Mouse (Mus musculus) hindbrain, embryonic 11.5 days (tissue): ENCODE data around the gene Ackr3. TPM values are rescaled to one million over a fixed set of nuclear protein-coding genes. Genes with fewer than 3 reads are reported as not detected.

Experiments used
- ATAC-seq: fragments of 200-750 bp; cut with Nextera tagmentation; 2 replicates; pipeline ENCODE4 v1.8.0; 2017; ENCODE audit warnings: mild to moderate bottlenecking, moderate TSS enrichment, moderate library complexity; ENCODE audit not compliant: low FRiP score
- DNase-seq: peaks from one replicate; pipeline ENCODE4 v3.0.0-alpha.2; 2015; ENCODE audit warnings: low spot score
- H3K27ac ChIP-seq: fragments of 300-500 bp; sonication (generic); 2 replicates; pipeline ENCODE4 v1.5.1; 2014; ENCODE audit warnings: mild to moderate bottlenecking, low read depth, low read length
- H3K27me3 ChIP-seq: fragments of 300-500 bp; sonication (generic); 2 replicates; pipeline ENCODE4 v1.6.1; 2014; ENCODE audit warnings: mild to moderate bottlenecking, low read length, moderate library complexity, mixed read lengths; ENCODE audit not compliant: control insufficient read depth, insufficient read depth
- H3K36me3 ChIP-seq: fragments of 300-500 bp; sonication (generic); 2 replicates; pipeline ENCODE4 v1.6.1; 2014; ENCODE audit warnings: mild to moderate bottlenecking, low read length, moderate library complexity, mixed read lengths; ENCODE audit not compliant: control insufficient read depth, insufficient read depth
- H3K4me1 ChIP-seq: fragments of 300-500 bp; sonication (generic); replicated peaks from 2 replicates; pipeline ENCODE4 v1.6.1; 2014; ENCODE audit warnings: low read length, mixed read lengths; ENCODE audit not compliant: control insufficient read depth, insufficient read depth
- H3K4me2 ChIP-seq: fragments of 300-500 bp; sonication (generic); replicated peaks from 2 replicates; pipeline ENCODE4 v1.6.1; 2014; ENCODE audit warnings: mild to moderate bottlenecking, low read depth, low read length
- H3K4me3 ChIP-seq: fragments of 300-500 bp; sonication (generic); 2 replicates; pipeline ENCODE4 v1.5.1; 2014; ENCODE audit warnings: low read depth, low read length
- H3K9ac ChIP-seq: fragments of 300-500 bp; sonication (generic); 2 replicates; pipeline ENCODE4 v1.6.1; 2014; ENCODE audit warnings: low read depth, low read length
- H3K9me3 ChIP-seq: fragments of 300-500 bp; sonication (generic); 2 replicates; pipeline ENCODE4 v1.6.1; 2016; ENCODE audit warnings: low read length; ENCODE audit not compliant: control insufficient read depth
- WGBS: fragments of 180-500 bp; shearing (Covaris S2); extraction: QIAGEN DNeasy Blood & Tissue Kit; methylation state at CpG from one replicate; pipeline ENCODE4 v1.1.7; 2014; 5-methylcytosine and 5-hydroxymethylcytosine counted together
- polyA plus RNA-seq: library from polyadenylated mRNA; unstranded; fragments of >200 nt; fragmentation: Nextera tagmentation; extraction: Ambion mirVana; gene quantifications from 2 replicates; pipeline ENCODE4 v1.2.1, GENCODE M21; 2014

Gene Ackr3
- polyA plus RNA-seq, 1 experiment from 2014 or later, result 25.7 TPM

GRCm38 (mm10) chr1:90214926-90215325 lies 11.1 kb downstream of the Ackr3 start:
- H3K9ac ChIP-seq, result no peak overlapping the region

GRCm38 (mm10) chr1:90215881-90216280 lies 12.1 kb downstream of the Ackr3 start:
- Histone ChIP-seq H3K9me3 (no peaks in the 10 kb centered on the region), H3K27ac (no peak overlapping the region), H3K27me3 (no peaks in the 10 kb centered on the region; the same call in 1 of the 2 replicates), H3K9ac (no peak overlapping the region), H3K36me3 (peaks cover 6% of the 10 kb centered on the region; the same call in 1 of the 2 replicates), H3K4me3 (no peak overlapping the region), H3K4me2 (no peak overlapping the region), H3K4me1 (peaks cover 3% of the 10 kb centered on the region; the same call in 1 of the 2 replicates)
- no peak for DNase-seq
- no peak for ATAC-seq
- WGBS, result 56% methylated on average over 2 of the region's 2 CpGs

More at GRCm38 (mm10) chr1:90214926-90215325, 11.1 kb downstream of the Ackr3 start:
- no peak overlapping the region for H3K4me3 ChIP-seq
- no peaks in the 10 kb centered on the region for H3K9me3 ChIP-seq
- H3K4me1 ChIP-seq, result no peaks in the 10 kb centered on the region
- DNase-seq, result no peak
- ATAC-seq, result no peak
- peaks cover 6% of the 10 kb centered on the region; the same call in 1 of the 2 replicates for H3K36me3 ChIP-seq
- no peak overlapping the region for H3K27ac ChIP-seq
- WGBS, result 85% methylated on average over 6 of the region's 6 CpGs
- H3K27me3 ChIP-seq, result no peaks in the 10 kb centered on the region; the same call in 1 of the 2 replicates
- H3K4me2 ChIP-seq, result no peak overlapping the region

GRCm38 (mm10) chr1:90216395-90216794 lies 12.6 kb downstream of the Ackr3 start:
- H3K9ac ChIP-seq, result no peak overlapping the region
- H3K4me1 ChIP-seq, result peaks cover 5% of the 10 kb centered on the region; the same call in 1 of the 2 replicates
- no peak overlapping the region for H3K4me2 ChIP-seq
- no peak overlapping the region for H3K4me3 ChIP-seq
- no peaks in the 10 kb centered on the region; the same call in 1 of the 2 replicates for H3K27me3 ChIP-seq
- DNase-seq, result no peak
- 74% methylated on average over 1 of the region's 1 CpGs for WGBS
- H3K27ac ChIP-seq, result no peak overlapping the region
- ATAC-seq, result no peak
- no peaks in the 10 kb centered on the region for H3K9me3 ChIP-seq
- H3K36me3 ChIP-seq, result peaks cover 6% of the 10 kb centered on the region; the same call in 1 of the 2 replicates

GRCm38 (mm10) chr1:90220280-90220679 lies 16.5 kb downstream of the Ackr3 start:
- H3K9me3 ChIP-seq, result no peaks in the 10 kb centered on the region
- peak overlapping the region; percentile 59; the same call in 1 of the 2 replicates for H3K27ac ChIP-seq
- no peak overlapping the region for H3K9ac ChIP-seq
- WGBS, result 22% methylated on average over 9 of the region's 9 CpGs
- H3K36me3 ChIP-seq, result no peaks in the 10 kb centered on the region
- no peaks in the 10 kb centered on the region; the same call in 1 of the 2 replicates for H3K27me3 ChIP-seq
- H3K4me1 ChIP-seq, result peaks cover 10% of the 10 kb centered on the region; the same call in 1 of the 2 replicates
- no peak for DNase-seq
- ATAC-seq, result no peak
- no peak overlapping the region for H3K4me3 ChIP-seq
- H3K4me2 ChIP-seq, result no peak overlapping the region

- H3K4me2 ChIP-seq, result peak overlapping the region; percentile 9
- peaks cover 10% of the 10 kb centered on the region; the same call in 1 of the 2 replicates for H3K4me1 ChIP-seq
Observed at GRCm38 (mm10) chr1:90220844-90221243, 17.1 kb downstream of the Ackr3 start.

GRCm38 (mm10) chr1:90221811-90222361 lies 18.1 kb downstream of the Ackr3 start:
- Histone ChIP-seq H3K27ac (peak overlapping the region; percentile 48; the same call in 1 of the 2 replicates), H3K4me1 (peaks cover 10% of the 10 kb centered on the region; the same call in 1 of the 2 replicates), H3K27me3 (no peaks in the 10 kb centered on the region; the same call in 1 of the 2 replicates), H3K4me2 (peak overlapping the region; percentile 20), H3K36me3 (no peaks in the 10 kb centered on the region), H3K4me3 (no peak overlapping the region), H3K9me3 (no peaks in the 10 kb centered on the region), H3K9ac (no peak overlapping the region)
- DNase-seq (peak; percentile 74), ATAC-seq (peak; percentile 83)
- WGBS, result 44% methylated on average over 18 of the region's 18 CpGs

More at GRCm38 (mm10) chr1:90220844-90221243, 17.1 kb downstream of the Ackr3 start:
- Histone ChIP-seq H3K27ac (0 out of 2 replicates have a peak overlapping the region, but pooled peaks have one; percentile 48), H3K4me3 (no peak overlapping the region), H3K27me3 (no peaks in the 10 kb centered on the region; the same call in 1 of the 2 replicates), H3K9ac (no peak overlapping the region), H3K36me3 (no peaks in the 10 kb centered on the region), H3K9me3 (no peaks in the 10 kb centered on the region)
- WGBS, result 73% methylated on average over 4 of the region's 4 CpGs
- DNase-seq (peak; percentile 22), ATAC-seq (no peak)

GRCm38 (mm10) chr1:90222427-90222901 lies 18.7 kb downstream of the Ackr3 start:
- H3K4me2 ChIP-seq, result peak overlapping the region; percentile 13; the same call in 1 of the 2 replicates
- DNase-seq, result peak; percentile 39
- H3K9ac ChIP-seq, result no peak overlapping the region; the same call in 1 of the 2 replicates
- no peak overlapping the region for H3K4me3 ChIP-seq
- peak overlapping the region; percentile 65 for H3K27ac ChIP-seq
- peak; percentile 41 for ATAC-seq
- peaks cover 10% of the 10 kb centered on the region; the same call in 1 of the 2 replicates for H3K4me1 ChIP-seq
- no peaks in the 10 kb centered on the region for H3K36me3 ChIP-seq
- H3K27me3 ChIP-seq, result no peaks in the 10 kb centered on the region; the same call in 1 of the 2 replicates
- no peaks in the 10 kb centered on the region for H3K9me3 ChIP-seq
- 41% methylated on average over 17 of the region's 17 CpGs for WGBS

GRCm38 (mm10) chr1:90223006-90223405 lies 19.2 kb downstream of the Ackr3 start:
- ATAC-seq (no peak), DNase-seq (no peak)
- no peak overlapping the region; the same call in 1 of the 2 replicates for H3K9ac ChIP-seq
- 37% methylated on average over 2 of the region's 2 CpGs for WGBS
- H3K36me3 ChIP-seq, result no peaks in the 10 kb centered on the region
- H3K4me2 ChIP-seq, result no peak overlapping the region; the same call in 1 of the 2 replicates
- no peak overlapping the region for H3K4me3 ChIP-seq
- H3K4me1 ChIP-seq, result peaks cover 10% of the 10 kb centered on the region; the same call in 1 of the 2 replicates
- H3K9me3 ChIP-seq, result no peaks in the 10 kb centered on the region
- no peaks in the 10 kb centered on the region; the same call in 1 of the 2 replicates for H3K27me3 ChIP-seq
- peak overlapping the region; percentile 65 for H3K27ac ChIP-seq
